Mouse (Mus musculus): Measurements from ENCODE around the gene Bach1. TPM values are rescaled to one million over a fixed set of nuclear protein-coding genes. Genes with fewer than 3 reads are reported as not detected.

Gene Bach1
- polyA plus RNA-seq, 1 experiment from 2014 or later: 6.3 TPM

DNA sequence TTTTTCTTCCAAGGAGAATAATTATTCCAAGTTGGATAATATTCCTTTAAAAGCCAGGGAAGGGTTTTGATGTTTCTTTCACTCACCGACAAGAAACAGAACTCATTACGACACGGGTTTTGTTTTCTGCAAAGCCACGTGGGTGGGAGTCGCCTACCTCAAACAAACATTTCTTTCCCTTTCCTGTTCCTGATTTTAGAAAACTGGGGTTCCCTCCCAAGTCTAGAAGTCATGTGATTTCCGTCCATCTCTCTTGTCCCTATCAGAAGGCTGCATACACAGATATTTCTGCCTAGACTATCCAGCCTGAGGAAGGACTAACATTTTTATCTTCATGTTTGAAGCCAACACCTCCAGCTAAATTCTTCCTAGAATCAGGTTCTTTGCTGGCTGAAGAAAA is 34.9 kb upstream of the Bach1 start:
- no peak overlapping the region for H3K27ac ChIP-seq
- no peaks in the 10 kb centered on the region for H3K27me3 ChIP-seq
- 11% methylated on average over 6 of the region's 6 CpGs for WGBS (ENCODE audit: insufficient replicate concordance)
- ATAC-seq (ENCODE audit: low read depth): no peak
- H3K9ac ChIP-seq: no peak overlapping the region
- peaks cover 7% of the 10 kb centered on the region; the same call in 1 of the 2 replicates for H3K4me1 ChIP-seq (replicated peaks)
- no peak for DNase-seq
- no peaks in the 10 kb centered on the region for H3K9me3 ChIP-seq (replicated peaks)
- H3K4me2 ChIP-seq: no peak overlapping the region
- H3K36me3 ChIP-seq: no peaks in the 10 kb centered on the region
- no peak overlapping the region for H3K4me3 ChIP-seq (replicated peaks)

DNA sequence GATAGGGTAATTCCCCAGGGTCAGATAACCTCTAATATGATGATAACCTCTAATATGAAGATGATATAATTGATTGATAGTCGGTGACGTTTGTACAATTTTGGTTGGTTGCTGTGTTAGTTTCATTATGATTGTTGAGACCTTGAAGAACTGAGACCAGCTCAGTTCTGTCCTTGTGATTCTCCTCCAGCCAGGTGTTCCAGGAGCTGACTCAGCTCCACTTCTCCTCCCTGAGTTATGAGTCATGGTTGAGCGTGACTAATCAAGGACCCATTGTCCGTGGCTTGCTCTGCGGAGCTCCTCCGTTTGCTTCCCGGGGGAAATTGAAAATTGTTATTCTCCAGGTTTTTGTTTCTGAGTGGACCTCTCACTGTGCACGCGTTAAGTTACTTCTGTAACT is 33.5 kb upstream of the Bach1 start:
- Histone ChIP-seq H3K4me1 (replicated peaks) (peaks cover 7% of the 10 kb centered on the region; the same call in 1 of the 2 replicates), H3K27ac (no peak overlapping the region), H3K27me3 (no peaks in the 10 kb centered on the region), H3K4me3 (replicated peaks) (no peak overlapping the region), H3K9me3 (replicated peaks) (no peaks in the 10 kb centered on the region), H3K36me3 (no peaks in the 10 kb centered on the region), H3K9ac (no peak overlapping the region), H3K4me2 (no peak overlapping the region)
- DNase-seq: no peak
- ATAC-seq (ENCODE audit: low read depth): no peak
- 72% methylated on average over 9 of the region's 9 CpGs for WGBS (ENCODE audit: insufficient replicate concordance)

DNA sequence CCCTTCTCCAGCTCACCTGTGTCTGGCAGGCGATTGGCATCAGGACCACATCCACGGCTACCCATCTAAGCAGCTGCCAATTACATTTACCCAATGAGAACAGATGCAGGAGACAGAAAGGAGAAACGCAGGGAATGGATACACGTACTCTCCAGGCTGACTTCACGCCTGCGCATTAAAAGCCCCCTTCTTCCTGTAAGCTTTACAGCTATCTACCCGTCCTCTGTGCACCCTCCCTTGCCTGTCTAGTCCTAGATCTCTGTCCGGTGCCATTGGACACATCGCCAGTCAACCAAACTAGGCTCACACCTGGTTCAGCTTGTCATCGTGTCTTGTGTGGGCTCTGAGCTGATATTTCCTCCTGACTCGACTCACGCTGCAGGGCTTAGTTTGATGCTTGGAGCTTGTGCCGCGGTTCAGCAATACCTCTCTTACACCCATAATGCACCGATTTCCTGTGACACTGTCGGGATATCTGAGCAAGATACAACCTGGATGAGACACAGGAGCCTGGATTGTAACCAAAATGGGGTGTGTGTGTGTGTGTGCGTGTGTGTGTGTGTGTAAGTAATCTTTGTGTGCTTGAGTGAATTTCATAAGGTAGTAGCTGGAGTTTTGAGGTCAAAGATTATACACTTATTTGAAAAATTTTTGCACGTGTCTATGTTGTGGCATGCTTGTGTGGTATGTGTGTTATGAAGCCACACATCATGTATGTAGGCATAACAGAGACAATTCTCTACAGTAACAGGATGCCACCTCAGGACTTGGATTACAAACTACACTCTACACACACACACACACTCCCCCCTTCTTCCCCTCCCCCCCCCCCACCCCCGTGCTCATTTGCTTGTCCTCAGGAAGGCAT is 32.8 kb upstream of the Bach1 start:
- Histone ChIP-seq H3K36me3 (no peaks in the 10 kb centered on the region), H3K9me3 (replicated peaks) (no peaks in the 10 kb centered on the region), H3K9ac (no peak overlapping the region), H3K27ac (no peak overlapping the region), H3K4me2 (no peak overlapping the region), H3K4me1 (replicated peaks) (peaks cover 7% of the 10 kb centered on the region; the same call in 1 of the 2 replicates), H3K27me3 (no peaks in the 10 kb centered on the region), H3K4me3 (replicated peaks) (no peak overlapping the region)
- ATAC-seq (ENCODE audit: low read depth): no peak
- WGBS (ENCODE audit: insufficient replicate concordance): 65% methylated on average over 19 of the region's 19 CpGs
- DNase-seq: no peak

DNA sequence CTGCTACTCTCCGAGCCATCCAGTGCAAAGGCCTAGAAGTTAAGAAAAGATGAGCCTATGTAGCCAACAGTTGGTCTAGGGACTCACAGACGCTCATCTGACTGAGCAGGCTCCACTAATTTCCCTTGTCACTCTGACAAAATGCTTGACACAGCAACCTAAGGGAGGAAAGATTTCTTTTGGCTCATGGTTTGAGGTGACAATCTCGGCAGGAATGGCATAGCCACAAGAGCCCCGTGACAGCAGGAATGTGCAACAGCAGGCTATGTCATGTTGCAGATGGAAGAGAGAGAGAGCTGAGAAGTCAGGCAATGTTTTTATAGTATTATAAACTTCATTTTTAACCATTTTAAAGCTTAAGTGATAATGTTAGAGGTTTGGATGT is 32.1 kb upstream of the Bach1 start:
- Histone ChIP-seq H3K9me3 (replicated peaks) (no peaks in the 10 kb centered on the region), H3K36me3 (no peaks in the 10 kb centered on the region), H3K9ac (no peak overlapping the region), H3K4me2 (no peak overlapping the region), H3K4me3 (replicated peaks) (no peak overlapping the region), H3K27ac (no peak overlapping the region), H3K27me3 (no peaks in the 10 kb centered on the region), H3K4me1 (replicated peaks) (peaks cover 2% of the 10 kb centered on the region; the same call in 1 of the 2 replicates)
- ATAC-seq (ENCODE audit: low read depth) (no peak), DNase-seq (no peak)
- 64% methylated on average over 4 of the region's 4 CpGs for WGBS (ENCODE audit: insufficient replicate concordance)

DNA sequence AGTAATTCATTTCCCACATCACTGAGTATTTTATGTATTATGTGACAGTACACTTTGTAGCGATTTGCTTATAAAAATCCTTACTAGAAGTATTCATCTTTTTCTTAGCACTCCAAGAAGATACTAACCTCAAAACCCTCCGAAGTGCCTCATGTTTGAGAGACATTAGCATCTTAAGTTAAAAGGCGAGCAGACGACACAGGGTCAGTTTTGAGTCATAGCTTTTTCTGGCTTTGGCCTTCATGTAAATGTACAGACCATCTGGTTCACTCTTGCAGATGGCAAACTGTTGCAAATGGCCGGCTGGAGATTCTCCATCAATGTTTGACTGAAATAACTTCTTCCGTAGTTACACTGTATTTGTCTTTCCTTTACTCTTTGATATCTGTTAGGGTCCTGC is 30.7 kb upstream of the Bach1 start:
- WGBS (ENCODE audit: insufficient replicate concordance): 78% methylated on average over 6 of the region's 6 CpGs
- Histone ChIP-seq H3K27me3 (no peaks in the 10 kb centered on the region), H3K4me1 (replicated peaks) (no peaks in the 10 kb centered on the region), H3K9me3 (replicated peaks) (no peaks in the 10 kb centered on the region), H3K36me3 (no peaks in the 10 kb centered on the region), H3K9ac (no peak overlapping the region), H3K27ac (no peak overlapping the region), H3K4me2 (no peak overlapping the region), H3K4me3 (replicated peaks) (no peak overlapping the region)
- DNase-seq (no peak), ATAC-seq (ENCODE audit: low read depth) (no peak)

DNA sequence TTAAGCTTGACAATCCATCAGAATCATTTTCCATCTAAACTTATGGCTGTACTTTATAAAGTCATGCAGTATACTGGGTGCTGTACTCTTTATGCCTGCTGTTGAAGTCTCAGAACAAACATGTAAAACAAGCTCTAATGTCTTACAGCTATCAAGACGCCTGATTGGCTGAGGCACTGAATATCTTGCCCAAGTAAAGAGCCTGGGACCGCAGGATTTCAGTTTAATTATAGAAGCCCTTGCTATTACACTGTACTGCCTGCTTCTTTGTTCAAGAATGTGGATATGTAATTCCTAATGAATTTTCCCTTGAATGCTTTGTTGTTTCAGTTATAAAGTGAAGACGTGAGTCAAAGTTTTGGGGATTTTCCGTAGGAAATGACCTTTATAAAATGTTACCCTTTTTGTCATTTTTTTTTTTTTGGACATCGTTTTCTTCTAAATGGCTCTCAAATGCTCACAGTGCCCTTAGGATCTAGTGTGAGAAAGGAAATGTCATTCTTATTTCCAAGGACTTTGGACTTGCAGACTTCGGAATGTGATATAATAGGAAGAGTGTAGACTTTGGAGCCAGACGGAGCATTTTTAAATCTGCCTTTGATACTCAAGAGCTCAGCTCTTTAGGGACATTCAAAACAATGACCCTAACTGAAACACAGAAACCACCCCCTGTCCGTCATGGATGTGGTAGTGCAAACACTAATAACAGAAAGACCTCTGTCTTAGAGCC is 28.5 kb upstream of the Bach1 start:
- no peaks in the 10 kb centered on the region for H3K4me1 ChIP-seq (replicated peaks)
- no peak overlapping the region for H3K4me2 ChIP-seq
- H3K9ac ChIP-seq: no peak overlapping the region
- no peak overlapping the region for H3K4me3 ChIP-seq (replicated peaks)
- WGBS (ENCODE audit: insufficient replicate concordance): 76% methylated on average over 8 of the region's 8 CpGs
- H3K27ac ChIP-seq: no peak overlapping the region
- no peak for DNase-seq
- ATAC-seq (ENCODE audit: low read depth): no peak
- H3K36me3 ChIP-seq: no peaks in the 10 kb centered on the region
- no peaks in the 10 kb centered on the region for H3K27me3 ChIP-seq
- no peaks in the 10 kb centered on the region for H3K9me3 ChIP-seq (replicated peaks)

DNA sequence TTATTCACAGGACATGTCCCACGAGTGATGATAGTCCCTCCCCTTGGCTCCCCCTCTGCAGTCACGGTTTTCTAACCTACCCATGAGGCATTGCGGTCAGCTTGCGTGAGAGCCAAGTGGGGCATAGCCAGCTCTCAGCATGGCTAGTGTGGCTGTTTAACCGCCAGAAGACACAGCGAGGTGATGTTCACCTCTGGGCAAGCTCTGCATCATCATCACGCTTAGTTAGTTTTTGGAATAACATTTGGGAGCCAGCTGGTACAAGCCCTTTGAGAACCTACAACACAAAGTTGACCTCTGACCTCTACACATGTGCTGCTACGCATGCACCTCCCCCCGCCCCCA is 28.0 kb upstream of the Bach1 start:
- WGBS (ENCODE audit: insufficient replicate concordance): 78% methylated on average over 9 of the region's 9 CpGs
- no peak overlapping the region for H3K4me2 ChIP-seq
- H3K9ac ChIP-seq: no peak overlapping the region
- H3K4me3 ChIP-seq (replicated peaks): no peak overlapping the region
- H3K36me3 ChIP-seq: no peaks in the 10 kb centered on the region
- H3K27ac ChIP-seq: no peak overlapping the region
- no peaks in the 10 kb centered on the region for H3K4me1 ChIP-seq (replicated peaks)
- H3K27me3 ChIP-seq: no peaks in the 10 kb centered on the region
- H3K9me3 ChIP-seq (replicated peaks): no peaks in the 10 kb centered on the region
- no peak for DNase-seq
- ATAC-seq (ENCODE audit: low read depth): no peak

DNA sequence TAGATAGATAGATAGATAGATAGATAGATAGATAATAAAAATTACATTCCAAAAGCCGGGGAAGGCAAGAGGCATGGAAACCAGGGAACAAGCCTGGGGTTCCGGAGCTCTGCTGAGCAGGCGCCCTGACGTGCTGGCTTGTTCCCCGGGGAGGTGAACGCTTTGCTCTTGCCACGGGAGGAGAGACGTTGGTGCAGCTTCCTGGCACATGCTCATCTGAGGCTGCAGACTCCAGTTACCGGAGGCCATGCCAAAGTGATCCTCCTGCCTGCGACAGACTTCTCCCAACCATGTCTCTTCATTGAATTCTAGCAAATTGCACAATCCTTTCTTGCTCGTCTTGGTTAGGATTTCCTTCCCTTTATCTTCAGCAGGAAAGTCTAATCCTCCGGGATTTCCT is 27.4 kb upstream of the Bach1 start:
- no peak for ATAC-seq (ENCODE audit: low read depth)
- Histone ChIP-seq H3K9me3 (replicated peaks) (no peaks in the 10 kb centered on the region), H3K27ac (no peak overlapping the region), H3K4me3 (replicated peaks) (no peak overlapping the region), H3K36me3 (no peaks in the 10 kb centered on the region), H3K27me3 (no peaks in the 10 kb centered on the region), H3K4me2 (no peak overlapping the region), H3K4me1 (replicated peaks) (no peaks in the 10 kb centered on the region), H3K9ac (no peak overlapping the region)
- 55% methylated on average over 12 of the region's 12 CpGs for WGBS (ENCODE audit: insufficient replicate concordance)
- DNase-seq: no peak

DNA sequence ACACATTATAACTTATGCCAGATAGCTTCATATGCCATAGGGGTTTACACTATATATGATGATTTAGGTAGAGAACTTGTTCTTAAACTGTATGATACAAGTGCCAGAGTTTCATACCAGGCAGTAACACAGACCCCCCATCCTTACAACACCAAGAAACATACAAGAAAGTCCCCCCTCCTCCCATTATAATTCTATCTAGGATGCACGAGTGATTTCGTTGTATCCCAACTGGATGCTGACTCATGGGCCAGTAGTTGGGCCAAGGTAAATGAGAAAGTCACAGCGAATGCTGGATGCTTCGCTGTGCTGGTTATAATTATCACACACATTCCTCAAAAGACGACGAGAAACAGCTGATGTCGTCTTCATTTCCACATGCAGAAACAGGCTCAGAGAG is 25.6 kb upstream of the Bach1 start:
- Histone ChIP-seq H3K9me3 (replicated peaks) (no peaks in the 10 kb centered on the region), H3K4me2 (no peak overlapping the region), H3K4me3 (replicated peaks) (no peak overlapping the region), H3K9ac (no peak overlapping the region), H3K27ac (no peak overlapping the region), H3K4me1 (replicated peaks) (no peaks in the 10 kb centered on the region), H3K36me3 (no peaks in the 10 kb centered on the region), H3K27me3 (no peaks in the 10 kb centered on the region)
- 75% methylated on average over 7 of the region's 7 CpGs for WGBS (ENCODE audit: insufficient replicate concordance)
- DNase-seq: no peak
- ATAC-seq (ENCODE audit: low read depth): no peak

DNA sequence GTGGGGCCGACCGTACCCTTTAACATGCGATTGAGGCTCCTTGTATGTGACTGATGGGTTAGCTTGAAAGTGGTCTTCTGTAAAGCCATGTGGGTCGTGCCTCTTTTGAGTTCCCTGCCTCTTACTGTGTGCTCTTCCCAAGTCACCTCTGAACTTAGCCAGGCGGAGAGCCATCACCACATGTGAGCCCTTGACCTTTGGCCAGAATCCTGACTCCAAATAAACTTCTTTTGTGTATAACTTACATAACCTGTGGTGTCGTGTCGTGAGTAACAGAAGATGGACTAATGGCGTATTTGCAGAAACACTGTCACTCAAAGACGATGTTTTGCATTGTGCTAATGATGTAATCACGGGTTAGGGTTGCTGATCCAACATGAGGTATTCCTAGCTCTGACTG is 22.6 kb upstream of the Bach1 start:
- H3K27ac ChIP-seq: no peak overlapping the region
- no peak for ATAC-seq (ENCODE audit: low read depth)
- WGBS (ENCODE audit: insufficient replicate concordance): 61% methylated on average over 10 of the region's 10 CpGs
- no peaks in the 10 kb centered on the region for H3K9me3 ChIP-seq (replicated peaks)
- peaks cover 8% of the 10 kb centered on the region; the same call in 1 of the 2 replicates for H3K4me1 ChIP-seq (replicated peaks)
- H3K4me3 ChIP-seq (replicated peaks): no peak overlapping the region
- H3K4me2 ChIP-seq: no peak overlapping the region
- H3K9ac ChIP-seq: no peak overlapping the region
- no peaks in the 10 kb centered on the region for H3K36me3 ChIP-seq
- DNase-seq: no peak
- H3K27me3 ChIP-seq: no peaks in the 10 kb centered on the region

DNA sequence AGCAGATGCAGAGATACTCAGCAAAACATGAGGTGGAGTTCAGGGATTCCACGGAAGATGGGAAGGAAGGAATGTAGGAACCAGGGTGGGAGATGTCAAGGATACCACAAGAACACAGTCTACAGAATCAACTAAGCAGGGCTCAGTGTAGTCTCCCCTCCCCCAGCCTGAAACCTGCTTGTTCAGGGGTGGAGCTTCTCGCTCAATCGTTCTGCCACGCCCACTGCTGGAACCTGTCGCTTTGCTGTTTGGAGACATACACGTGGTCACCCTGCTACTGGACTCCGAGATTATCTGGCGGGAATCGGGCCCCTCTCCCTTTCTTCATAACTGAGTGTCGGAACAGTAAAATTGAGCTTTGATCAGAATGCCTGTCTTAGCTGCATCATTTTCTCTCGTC is 20.1 kb upstream of the Bach1 start:
- Histone ChIP-seq H3K4me1 (replicated peaks) (peaks cover 10% of the 10 kb centered on the region; the same call in 1 of the 2 replicates), H3K27ac (no peak overlapping the region), H3K9ac (no peak overlapping the region), H3K4me3 (replicated peaks) (no peak overlapping the region), H3K4me2 (no peak overlapping the region), H3K36me3 (no peaks in the 10 kb centered on the region), H3K9me3 (replicated peaks) (no peaks in the 10 kb centered on the region), H3K27me3 (no peaks in the 10 kb centered on the region)
- 62% methylated on average over 11 of the region's 11 CpGs for WGBS (ENCODE audit: insufficient replicate concordance)
- DNase-seq: no peak
- ATAC-seq (ENCODE audit: low read depth): no peak
